Mouse (Mus musculus) kidney, embryonic 16.5 days (tissue): ENCODE results near the gene Tcf25. TPM values are rescaled to one million over a fixed set of nuclear protein-coding genes. Genes with fewer than 3 reads are reported as not detected.

Experiments used
- ATAC-seq: fragments of 200-750 bp; cut with Nextera tagmentation; 2 replicates; pipeline ENCODE4 v1.8.0; 2017; ENCODE audit warnings: moderate TSS enrichment; ENCODE audit not compliant: low FRiP score, low TSS enrichment
- H3K27ac ChIP-seq: fragments of 300-500 bp; sonication (generic); 2 replicates; pipeline ENCODE4 v1.5.1; 2014; ENCODE audit warnings: low read length
- H3K27me3 ChIP-seq: fragments of 300-500 bp; sonication (generic); 2 replicates; pipeline ENCODE4 v1.6.1; 2014; ENCODE audit warnings: low read length, control low read depth, mixed read lengths; ENCODE audit not compliant: insufficient read depth
- H3K36me3 ChIP-seq: fragments of 300-500 bp; sonication (generic); 2 replicates; pipeline ENCODE4 v1.6.1; 2014; ENCODE audit warnings: low read length, control low read depth, mixed read lengths; ENCODE audit not compliant: insufficient read depth
- H3K4me1 ChIP-seq: fragments of 300-500 bp; sonication (generic); 2 replicates; pipeline ENCODE4 v1.6.1; 2014; ENCODE audit warnings: low read length, control low read depth, mixed read lengths; ENCODE audit not compliant: insufficient read depth
- H3K4me2 ChIP-seq: fragments of 300-500 bp; sonication (generic); replicated peaks from 2 replicates; pipeline ENCODE4 v1.6.1; 2014; ENCODE audit warnings: low read depth, low read length
- H3K4me3 ChIP-seq: fragments of 300-500 bp; sonication (generic); 2 replicates; pipeline ENCODE4 v1.5.1; 2014; ENCODE audit warnings: mild to moderate bottlenecking, low read length
- H3K9ac ChIP-seq: fragments of 300-500 bp; sonication (generic); replicated peaks from 2 replicates; pipeline ENCODE4 v1.6.1; 2014; ENCODE audit warnings: low read length
- H3K9me3 ChIP-seq: fragments of 300-500 bp; sonication (generic); 2 replicates; pipeline ENCODE4 v1.6.1; 2016; ENCODE audit warnings: low read length, control low read depth
- WGBS: fragments of 180-500 bp; shearing (Covaris S2); extraction: QIAGEN DNeasy Blood & Tissue Kit; methylation state at CpG from one replicate; pipeline ENCODE4 v1.1.7; 2014; 5-methylcytosine and 5-hydroxymethylcytosine counted together
- polyA plus RNA-seq: library from polyadenylated mRNA; unstranded; fragments of >200 nt; fragmentation: Nextera tagmentation; extraction: Ambion mirVana; gene quantifications from 2 replicates; pipeline ENCODE4 v1.2.1, GENCODE M21; 2015

Gene Tcf25
- polyA plus RNA-seq, 1 experiment from 2014 or later = 175 TPM

- Histone ChIP-seq H3K4me2 (no peak overlapping the region), H3K9ac (no peak overlapping the region), H3K4me1 (peaks cover 40% of the 10 kb centered on the region), H3K27me3 (no peaks in the 10 kb centered on the region), H3K27ac (peak overlapping the region; percentile 91), H3K36me3 (no peaks in the 10 kb centered on the region), H3K4me3 (no peak overlapping the region), H3K9me3 (no peaks in the 10 kb centered on the region)
- no peak for ATAC-seq
- WGBS = 63% methylated on average over 2 of the region's 2 CpGs
These were observed 26.3 kb upstream of the Tcf25 start for GRCm38 (mm10) chr8:123347293-123347692.

DNA sequence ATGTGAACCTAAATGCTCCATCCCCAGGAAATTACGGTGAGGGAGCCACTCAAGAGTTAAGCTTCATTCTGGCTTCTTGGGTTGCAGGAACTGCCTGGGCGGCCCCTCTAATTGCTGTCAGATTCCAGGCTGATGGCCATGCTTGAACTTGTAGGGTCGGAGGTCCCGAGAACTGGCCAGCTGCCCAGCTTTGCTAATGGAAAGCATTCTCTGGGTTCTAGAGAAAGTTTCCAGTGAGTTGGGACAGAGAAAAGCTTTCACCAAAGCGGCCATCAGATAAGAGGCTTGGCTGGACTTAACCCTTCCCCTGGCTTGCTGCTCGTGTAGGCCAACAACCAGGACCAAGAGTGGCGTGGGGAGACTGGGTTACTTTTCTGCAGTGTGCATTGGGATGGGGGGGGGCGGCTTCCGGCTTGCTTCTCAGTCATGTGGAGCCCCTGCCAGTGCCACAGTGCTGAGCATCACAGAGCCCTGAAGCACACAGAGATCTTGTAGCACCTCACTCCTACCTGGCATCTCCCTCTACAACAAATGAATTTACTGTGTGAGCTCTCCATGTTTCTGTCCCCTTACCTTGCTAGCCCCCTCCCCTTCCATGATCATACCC lies 25.2 kb upstream of the Tcf25 start:
- 14% methylated on average over 9 of the region's 9 CpGs for WGBS
- peak overlapping the region; percentile 4; the same call in 1 of the 2 replicates for H3K4me2 ChIP-seq
- no peaks in the 10 kb centered on the region for H3K27me3 ChIP-seq
- peak; percentile 68 for ATAC-seq
- H3K27ac ChIP-seq = peak overlapping the region; percentile 91
- no peak overlapping the region for H3K4me3 ChIP-seq
- no peaks in the 10 kb centered on the region for H3K36me3 ChIP-seq
- H3K9ac ChIP-seq = no peak overlapping the region
- H3K9me3 ChIP-seq = no peaks in the 10 kb centered on the region
- H3K4me1 ChIP-seq = peaks cover 44% of the 10 kb centered on the region

- H3K4me2 ChIP-seq = peak overlapping the region; percentile 4; the same call in 1 of the 2 replicates
- no peak overlapping the region for H3K4me3 ChIP-seq
- peak overlapping the region; percentile 91 for H3K27ac ChIP-seq
- H3K9me3 ChIP-seq = no peaks in the 10 kb centered on the region
- WGBS = 30% methylated on average over 4 of the region's 4 CpGs
- peaks cover 38% of the 10 kb centered on the region for H3K4me1 ChIP-seq
- no peak overlapping the region; the same call in 1 of the 2 replicates for H3K9ac ChIP-seq
- ATAC-seq = peak; percentile 57
- H3K27me3 ChIP-seq = no peaks in the 10 kb centered on the region
- no peaks in the 10 kb centered on the region for H3K36me3 ChIP-seq
These were observed 24.5 kb upstream of the Tcf25 start for GRCm38 (mm10) chr8:123349073-123349472.

DNA sequence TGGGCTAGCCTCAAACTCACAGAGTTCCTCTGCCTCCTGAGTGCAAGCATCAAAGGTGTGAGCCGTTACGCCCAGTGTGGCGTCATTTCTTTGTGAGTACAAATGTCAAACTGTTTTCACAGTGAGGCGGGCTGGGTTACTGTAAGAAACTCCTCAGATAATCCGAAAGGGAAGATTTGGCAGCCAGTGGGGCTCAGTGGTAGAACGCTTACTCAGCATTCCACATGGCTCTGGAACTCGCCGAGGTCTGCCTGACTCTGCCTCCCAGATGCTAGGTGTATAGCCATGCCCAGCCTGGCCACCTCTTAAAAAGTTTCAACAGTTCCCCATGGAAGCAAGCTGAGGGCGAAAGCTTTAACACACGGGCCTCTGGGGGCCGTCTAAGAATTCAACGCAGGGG lies 21.4 kb upstream of the Tcf25 start:
- Histone ChIP-seq H3K9ac (no peak overlapping the region), H3K9me3 (no peaks in the 10 kb centered on the region), H3K4me2 (no peak overlapping the region), H3K27ac (no peak overlapping the region), H3K4me1 (peaks cover 33% of the 10 kb centered on the region), H3K27me3 (no peaks in the 10 kb centered on the region; the same call in 1 of the 2 replicates), H3K36me3 (no peaks in the 10 kb centered on the region), H3K4me3 (no peak overlapping the region)
- WGBS = 78% methylated on average over 12 of the region's 12 CpGs
- no peak for ATAC-seq

GRCm38 (mm10) chr8:123352786-123353185 lies 20.8 kb upstream of the Tcf25 start:
- Histone ChIP-seq H3K4me3 (no peak overlapping the region), H3K4me2 (no peak overlapping the region), H3K27ac (no peak overlapping the region), H3K4me1 (peaks cover 28% of the 10 kb centered on the region), H3K27me3 (no peaks in the 10 kb centered on the region; the same call in 1 of the 2 replicates), H3K9me3 (no peaks in the 10 kb centered on the region), H3K9ac (no peak overlapping the region), H3K36me3 (no peaks in the 10 kb centered on the region)
- WGBS = 40% methylated on average over 13 of the region's 13 CpGs
- no peak for ATAC-seq

DNA sequence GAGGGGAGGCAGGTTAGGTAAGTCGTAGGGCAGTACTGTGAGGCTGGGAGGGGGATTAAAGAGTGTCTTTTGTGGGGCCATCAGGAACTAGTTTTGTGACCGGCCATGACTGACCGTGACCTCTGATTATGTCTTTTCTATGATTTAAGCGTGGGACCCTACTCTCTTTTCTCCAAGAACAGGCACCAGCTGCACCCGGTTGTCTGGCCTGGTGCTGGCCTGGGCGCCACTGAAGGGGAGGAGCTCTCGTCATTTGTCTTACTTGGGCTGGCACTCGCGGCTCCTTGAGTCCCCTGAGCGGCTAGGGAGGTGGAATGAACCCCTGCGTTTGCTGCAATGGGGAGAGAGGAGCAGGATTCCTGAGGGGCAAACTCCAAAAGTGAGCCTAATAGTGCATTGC lies 20.3 kb upstream of the Tcf25 start:
- 40% methylated on average over 11 of the region's 11 CpGs for WGBS
- H3K9ac ChIP-seq = no peak overlapping the region
- H3K9me3 ChIP-seq = no peaks in the 10 kb centered on the region
- H3K4me2 ChIP-seq = no peak overlapping the region
- H3K4me1 ChIP-seq = peaks cover 23% of the 10 kb centered on the region
- no peak overlapping the region for H3K27ac ChIP-seq
- no peak overlapping the region for H3K4me3 ChIP-seq
- no peaks in the 10 kb centered on the region for H3K36me3 ChIP-seq
- no peak for ATAC-seq
- H3K27me3 ChIP-seq = no peaks in the 10 kb centered on the region; the same call in 1 of the 2 replicates

- no peak overlapping the region for H3K9ac ChIP-seq
- WGBS = 52% methylated on average over 12 of the region's 12 CpGs
- no peaks in the 10 kb centered on the region for H3K36me3 ChIP-seq
- no peaks in the 10 kb centered on the region for H3K4me1 ChIP-seq
- H3K4me2 ChIP-seq = no peak overlapping the region
- H3K27me3 ChIP-seq = no peaks in the 10 kb centered on the region
- H3K27ac ChIP-seq = no peak overlapping the region
- ATAC-seq = peak; percentile 42; the same call in 1 of the 2 replicates
- no peaks in the 10 kb centered on the region for H3K9me3 ChIP-seq
- H3K4me3 ChIP-seq = no peak overlapping the region
These were observed 12.3 kb upstream of the Tcf25 start for GRCm38 (mm10) chr8:123361082-123361739.

- Histone ChIP-seq H3K9me3 (no peaks in the 10 kb centered on the region), H3K4me3 (peak overlapping the region; percentile 95), H3K4me1 (peaks cover 10% of the 10 kb centered on the region), H3K27ac (peak overlapping the region; percentile 99), H3K4me2 (peak overlapping the region; percentile 86), H3K9ac (peak overlapping the region; percentile 96), H3K36me3 (0 out of 2 replicates have a peak, but pooled peaks cover 8% of the 10 kb centered on the region), H3K27me3 (no peaks in the 10 kb centered on the region)
- peak; percentile 80 for ATAC-seq
- WGBS = 1% methylated on average over 20 of the region's 20 CpGs
These were observed 656 bp downstream of the Tcf25 start for GRCm38 (mm10) chr8:123374239-123374578.

- H3K4me3 ChIP-seq = no peak overlapping the region
- H3K9me3 ChIP-seq = no peaks in the 10 kb centered on the region
- no peak for ATAC-seq
- 0 out of 2 replicates have a peak, but pooled peaks cover 8% of the 10 kb centered on the region for H3K36me3 ChIP-seq
- no peak overlapping the region for H3K27ac ChIP-seq
- H3K27me3 ChIP-seq = no peaks in the 10 kb centered on the region
- H3K4me2 ChIP-seq = no peak overlapping the region
- WGBS = 85% methylated on average over 10 of the region's 10 CpGs
- H3K9ac ChIP-seq = no peak overlapping the region
- H3K4me1 ChIP-seq = peaks cover 10% of the 10 kb centered on the region
These were observed 2.1 kb downstream of the Tcf25 start for GRCm38 (mm10) chr8:123375701-123376100.

DNA sequence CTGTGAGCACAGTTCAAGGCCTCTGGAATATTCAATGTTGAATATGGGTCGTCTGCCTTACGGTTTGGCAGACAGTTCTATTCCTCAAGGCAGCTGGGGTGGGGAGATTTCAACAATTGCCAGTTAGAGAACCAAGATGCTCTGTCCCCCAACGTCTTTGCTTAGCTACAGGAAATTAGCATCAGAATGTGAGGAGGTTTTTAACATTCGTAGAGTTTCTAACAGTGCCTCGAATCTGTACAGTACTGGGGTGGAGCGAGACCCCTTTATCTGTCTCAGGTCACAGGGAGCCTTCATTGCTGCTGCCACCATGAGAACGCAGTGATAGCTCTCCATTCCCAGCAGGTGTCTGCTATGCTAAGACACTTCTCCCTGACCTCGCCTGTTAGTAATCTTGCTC lies 2.6 kb downstream of the Tcf25 start:
- no peak overlapping the region for H3K4me2 ChIP-seq
- no peak for ATAC-seq

More for the DNA sequence above, 2.6 kb downstream of the Tcf25 start:
- H3K27ac ChIP-seq = no peak overlapping the region
- no peaks in the 10 kb centered on the region for H3K27me3 ChIP-seq
- no peaks in the 10 kb centered on the region for H3K9me3 ChIP-seq
- no peak overlapping the region for H3K9ac ChIP-seq
- no peak overlapping the region for H3K4me3 ChIP-seq
- WGBS = 75% methylated on average over 8 of the region's 8 CpGs
- peaks cover 10% of the 10 kb centered on the region for H3K4me1 ChIP-seq
- H3K36me3 ChIP-seq = 0 out of 2 replicates have a peak, but pooled peaks cover 8% of the 10 kb centered on the region
